Mouse (Mus musculus): ENCODE measurements around the gene Cep83. TPM values are rescaled to one million over a fixed set of nuclear protein-coding genes. Genes with fewer than 3 reads are reported as not detected.

Gene Cep83
- polyA plus RNA-seq, 1 experiment from 2014 or later: 18.4 TPM

GRCm38 (mm10) chr10:94794666-94795244 is 106.3 kb downstream of the Cep83 start:
- Histone ChIP-seq H3K9ac (ENCODE audit: low read length) (no peak overlapping the region), H3K4me2 (ENCODE audit: low read length) (no peak overlapping the region), H3K4me3 (ENCODE audit: low read depth, low read length) (no peak overlapping the region), H3K27ac (ENCODE audit: low read depth, low read length) (no peak overlapping the region), H3K27me3 (replicated peaks; ENCODE audit: control insufficient read depth, insufficient read depth, low read length) (no peaks in the 10 kb centered on the region), H3K4me1 (ENCODE audit: control insufficient read depth, insufficient read depth, low read length) (no peaks in the 10 kb centered on the region), H3K36me3 (ENCODE audit: control insufficient read depth, insufficient read depth, low read length) (peaks cover 57% of the 10 kb centered on the region), H3K9me3 (replicated peaks; ENCODE audit: control insufficient read depth, low read length) (no peaks in the 10 kb centered on the region)
- 79% methylated on average over 5 of the region's 5 CpGs for WGBS
- ATAC-seq (peak; percentile 55; the same call in 1 of the 2 replicates), DNase-seq (ENCODE audit: low spot score) (peak; percentile 51)

GRCm38 (mm10) chr10:94798128-94798527 is 109.7 kb downstream of the Cep83 start:
- Histone ChIP-seq H3K36me3 (ENCODE audit: control insufficient read depth, insufficient read depth, low read length) (peaks cover 42% of the 10 kb centered on the region), H3K4me3 (ENCODE audit: low read depth, low read length) (no peak overlapping the region), H3K4me1 (ENCODE audit: control insufficient read depth, insufficient read depth, low read length) (no peaks in the 10 kb centered on the region), H3K27me3 (replicated peaks; ENCODE audit: control insufficient read depth, insufficient read depth, low read length) (no peaks in the 10 kb centered on the region), H3K4me2 (ENCODE audit: low read length) (no peak overlapping the region), H3K9ac (ENCODE audit: low read length) (no peak overlapping the region), H3K9me3 (replicated peaks; ENCODE audit: control insufficient read depth, low read length) (no peaks in the 10 kb centered on the region), H3K27ac (ENCODE audit: low read depth, low read length) (no peak overlapping the region)
- ATAC-seq: no peak
- 90% methylated on average over 5 of the region's 5 CpGs for WGBS
- no peak for DNase-seq (ENCODE audit: low spot score)

- ATAC-seq (peak; percentile 44; the same call in 1 of the 2 replicates), DNase-seq (ENCODE audit: low spot score) (peak; percentile 25)
- H3K27ac ChIP-seq (ENCODE audit: low read depth, low read length): no peak overlapping the region
- no peaks in the 10 kb centered on the region for H3K4me1 ChIP-seq (ENCODE audit: control insufficient read depth, insufficient read depth, low read length)
- no peaks in the 10 kb centered on the region for H3K9me3 ChIP-seq (replicated peaks; ENCODE audit: control insufficient read depth, low read length)
- H3K36me3 ChIP-seq (ENCODE audit: control insufficient read depth, insufficient read depth, low read length): peaks cover 34% of the 10 kb centered on the region
- H3K4me2 ChIP-seq (ENCODE audit: low read length): no peak overlapping the region
- H3K9ac ChIP-seq (ENCODE audit: low read length): no peak overlapping the region
- H3K4me3 ChIP-seq (ENCODE audit: low read depth, low read length): no peak overlapping the region
- no peaks in the 10 kb centered on the region for H3K27me3 ChIP-seq (replicated peaks; ENCODE audit: control insufficient read depth, insufficient read depth, low read length)
- WGBS: 8% methylated on average over 2 of the region's 2 CpGs
Observed at GRCm38 (mm10) chr10:94799485-94800239, 111.2 kb downstream of the Cep83 start.

- H3K4me1 ChIP-seq (ENCODE audit: control insufficient read depth, insufficient read depth, low read length): no peaks in the 10 kb centered on the region
- H3K36me3 ChIP-seq (ENCODE audit: control insufficient read depth, insufficient read depth, low read length): peaks cover 28% of the 10 kb centered on the region
- H3K27me3 ChIP-seq (replicated peaks; ENCODE audit: control insufficient read depth, insufficient read depth, low read length): no peaks in the 10 kb centered on the region
- no peak for DNase-seq (ENCODE audit: low spot score)
- no peaks in the 10 kb centered on the region for H3K9me3 ChIP-seq (replicated peaks; ENCODE audit: control insufficient read depth, low read length)
- WGBS: 91% methylated on average over 7 of the region's 7 CpGs
- no peak overlapping the region for H3K27ac ChIP-seq (ENCODE audit: low read depth, low read length)
- H3K4me2 ChIP-seq (ENCODE audit: low read length): no peak overlapping the region
- no peak overlapping the region for H3K9ac ChIP-seq (ENCODE audit: low read length)
- ATAC-seq: no peak
- no peak overlapping the region for H3K4me3 ChIP-seq (ENCODE audit: low read depth, low read length)
Observed at GRCm38 (mm10) chr10:94800677-94801354, 112.4 kb downstream of the Cep83 start.

GRCm38 (mm10) chr10:94804029-94804908 is 115.8 kb downstream of the Cep83 start:
- H3K27me3 ChIP-seq (replicated peaks; ENCODE audit: control insufficient read depth, insufficient read depth, low read length): no peaks in the 10 kb centered on the region
- H3K36me3 ChIP-seq (ENCODE audit: control insufficient read depth, insufficient read depth, low read length): peaks cover 5% of the 10 kb centered on the region; the same call in 1 of the 2 replicates
- H3K4me1 ChIP-seq (ENCODE audit: control insufficient read depth, insufficient read depth, low read length): no peaks in the 10 kb centered on the region
- 75% methylated on average over 10 of the region's 10 CpGs for WGBS
- DNase-seq (ENCODE audit: low spot score) (no peak), ATAC-seq (no peak)
- H3K27ac ChIP-seq (ENCODE audit: low read depth, low read length): no peak overlapping the region
- no peak overlapping the region for H3K9ac ChIP-seq (ENCODE audit: low read length)
- no peaks in the 10 kb centered on the region for H3K9me3 ChIP-seq (replicated peaks; ENCODE audit: control insufficient read depth, low read length)
- no peak overlapping the region for H3K4me3 ChIP-seq (ENCODE audit: low read depth, low read length)
- no peak overlapping the region for H3K4me2 ChIP-seq (ENCODE audit: low read length)

- DNase-seq (ENCODE audit: low spot score): no peak
- H3K4me1 ChIP-seq (ENCODE audit: control insufficient read depth, insufficient read depth, low read length): no peaks in the 10 kb centered on the region
- no peak overlapping the region for H3K9ac ChIP-seq (ENCODE audit: low read length)
Observed at GRCm38 (mm10) chr10:94804909-94805220, 116.4 kb downstream of the Cep83 start.

GRCm38 (mm10) chr10:94807323-94807722 is 118.9 kb downstream of the Cep83 start:
- peaks cover 6% of the 10 kb centered on the region; the same call in 1 of the 2 replicates for H3K36me3 ChIP-seq (ENCODE audit: control insufficient read depth, insufficient read depth, low read length)
- no peak overlapping the region for H3K4me2 ChIP-seq (ENCODE audit: low read length)
- no peaks in the 10 kb centered on the region for H3K27me3 ChIP-seq (replicated peaks; ENCODE audit: control insufficient read depth, insufficient read depth, low read length)
- H3K4me3 ChIP-seq (ENCODE audit: low read depth, low read length): no peak overlapping the region
- no peak for DNase-seq (ENCODE audit: low spot score)
- no peaks in the 10 kb centered on the region for H3K9me3 ChIP-seq (replicated peaks; ENCODE audit: control insufficient read depth, low read length)
- 81% methylated on average over 7 of the region's 7 CpGs for WGBS
- no peaks in the 10 kb centered on the region; the same call in 1 of the 2 replicates for H3K4me1 ChIP-seq (ENCODE audit: control insufficient read depth, insufficient read depth, low read length)
- no peak for ATAC-seq
- no peak overlapping the region for H3K9ac ChIP-seq (ENCODE audit: low read length)
- no peak overlapping the region for H3K27ac ChIP-seq (ENCODE audit: low read depth, low read length)

More at GRCm38 (mm10) chr10:94804909-94805220, 116.4 kb downstream of the Cep83 start:
- Histone ChIP-seq H3K36me3 (ENCODE audit: control insufficient read depth, insufficient read depth, low read length) (0 out of 2 replicates have a peak, but pooled peaks cover 3% of the 10 kb centered on the region), H3K9me3 (replicated peaks; ENCODE audit: control insufficient read depth, low read length) (no peaks in the 10 kb centered on the region), H3K4me2 (ENCODE audit: low read length) (no peak overlapping the region), H3K27me3 (replicated peaks; ENCODE audit: control insufficient read depth, insufficient read depth, low read length) (no peaks in the 10 kb centered on the region), H3K27ac (ENCODE audit: low read depth, low read length) (no peak overlapping the region), H3K4me3 (ENCODE audit: low read depth, low read length) (no peak overlapping the region)
- WGBS: 93% methylated on average over 1 of the region's 1 CpGs
- no peak for ATAC-seq

GRCm38 (mm10) chr10:94808275-94808674 is 119.8 kb downstream of the Cep83 start:
- Histone ChIP-seq H3K4me1 (ENCODE audit: control insufficient read depth, insufficient read depth, low read length) (peaks cover 5% of the 10 kb centered on the region; the same call in 1 of the 2 replicates), H3K36me3 (ENCODE audit: control insufficient read depth, insufficient read depth, low read length) (peaks cover 6% of the 10 kb centered on the region; the same call in 1 of the 2 replicates), H3K4me3 (ENCODE audit: low read depth, low read length) (no peak overlapping the region), H3K27ac (ENCODE audit: low read depth, low read length) (no peak overlapping the region), H3K9me3 (replicated peaks; ENCODE audit: control insufficient read depth, low read length) (no peaks in the 10 kb centered on the region), H3K4me2 (ENCODE audit: low read length) (no peak overlapping the region), H3K9ac (ENCODE audit: low read length) (no peak overlapping the region), H3K27me3 (replicated peaks; ENCODE audit: control insufficient read depth, insufficient read depth, low read length) (no peaks in the 10 kb centered on the region)
- no peak for ATAC-seq
- WGBS: 87% methylated on average over 6 of the region's 6 CpGs
- DNase-seq (ENCODE audit: low spot score): no peak
